In the genomic region with DNA sequence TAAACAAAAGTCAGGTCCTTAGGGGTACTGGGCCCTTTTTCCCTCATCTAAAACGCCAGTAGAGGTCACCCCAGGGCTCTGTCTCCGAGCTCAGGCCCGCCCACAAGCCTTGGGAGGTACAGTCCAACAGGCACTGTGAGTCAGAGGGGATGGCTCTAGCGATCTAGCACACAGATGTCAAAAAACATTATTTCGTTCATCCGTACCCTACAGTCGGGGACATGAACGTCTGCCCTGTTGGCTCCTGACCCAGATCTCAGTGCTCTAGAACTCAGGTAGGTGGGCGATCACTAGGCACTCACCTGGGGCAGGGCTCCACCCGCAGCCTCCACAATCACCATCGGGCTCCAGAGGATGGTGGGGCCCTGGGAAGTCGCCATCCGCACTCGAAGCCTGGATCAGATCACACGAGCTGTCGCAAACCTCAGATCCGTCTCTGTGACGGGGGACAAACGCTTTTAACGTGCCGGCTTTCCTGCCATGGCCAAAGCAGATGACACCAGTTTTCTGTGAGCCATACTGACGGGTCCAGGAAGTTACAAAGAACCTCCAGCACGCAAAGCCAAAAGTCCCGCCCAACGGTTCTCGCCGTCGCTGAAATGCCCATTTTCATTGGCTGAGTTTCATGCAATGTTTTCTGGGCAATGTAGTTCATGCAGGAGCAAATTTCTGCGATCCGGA, we compare ENCODE assay signal across 8 mouse cellular contexts. TPM values are rescaled to one million over a fixed set of nuclear protein-coding genes. Genes with fewer than 3 reads are reported as not detected.
A peak's percentile ranks its signal among the peaks of the same experiment; 100 is the strongest.
DNase-seq lines count a peak whose midpoint lies in the region; ATAC-seq and TF ChIP-seq lines count a peak whose summit lies in the region.

A gene (minus strand): TSS at position 568 of the 681 bp plus-strand sequence.

- H3K36me3 ChIP-seq in embryonic facial prominence, embryonic 15.5 days, result peaks cover 18% of the 10 kb centered on the region
- H3K36me3 ChIP-seq in limb, embryonic 14.5 days (ENCODE audit: control insufficient read depth, insufficient read depth, low read length), result peaks cover 12% of the 10 kb centered on the region
- peaks cover 19% of the 10 kb centered on the region for H3K36me3 ChIP-seq in midbrain, postnatal 0 days (ENCODE audit: insufficient read depth, low read length)

- no peaks in the 10 kb centered on the region for H3K9me3 ChIP-seq in embryonic facial prominence, embryonic 15.5 days (replicated peaks)
- no peaks in the 10 kb centered on the region for H3K9me3 ChIP-seq in limb, embryonic 14.5 days (ENCODE audit: control insufficient read depth, low read length)
- no peaks in the 10 kb centered on the region for H3K9me3 ChIP-seq in midbrain, postnatal 0 days (ENCODE audit: low read length)

- peak within 1 kb of the TSS; percentile 47 for H3K27ac ChIP-seq in bone marrow, adult 2 months (ENCODE audit: control insufficient read depth, insufficient read depth, low read depth, low read length, poor library complexity)
- H3K27ac ChIP-seq in embryonic facial prominence, embryonic 15.5 days (replicated peaks), result peak within 1 kb of the TSS; percentile 74
- H3K27ac ChIP-seq in limb, embryonic 14.5 days (replicated peaks; ENCODE audit: low read depth, low read length), result peak within 1 kb of the TSS; percentile 63; the same call in 1 of the 2 replicates
- H3K27ac ChIP-seq in midbrain, postnatal 0 days (ENCODE audit: low read depth, low read length), result peak within 1 kb of the TSS; percentile 71

- peak within 1 kb of the TSS; percentile 85 for H3K4me3 ChIP-seq in bone marrow, adult 2 months (replicated peaks; ENCODE audit: control insufficient read depth, low read depth, low read length)
- H3K4me3 ChIP-seq in embryonic facial prominence, embryonic 15.5 days (replicated peaks), result peak within 1 kb of the TSS; percentile 67
- H3K4me3 ChIP-seq in limb, embryonic 14.5 days (replicated peaks; ENCODE audit: low read length), result peak within 1 kb of the TSS; percentile 66
- H3K4me3 ChIP-seq in midbrain, postnatal 0 days (ENCODE audit: low read depth, low read length), result peak within 1 kb of the TSS; percentile 56

- H3K4me2 ChIP-seq in embryonic facial prominence, embryonic 15.5 days (replicated peaks), result peak within 1 kb of the TSS; percentile 66
- peak within 1 kb of the TSS; percentile 62 for H3K4me2 ChIP-seq in limb, embryonic 14.5 days (replicated peaks; ENCODE audit: low read depth, low read length, severe bottlenecking)
- H3K4me2 ChIP-seq in midbrain, postnatal 0 days (ENCODE audit: low read depth, low read length, poor library complexity, severe bottlenecking), result peak within 1 kb of the TSS; percentile 56

- TF ChIP-seq POLR2A in bone marrow, adult 2 months (IDR thresholded peaks at IDR 0.05; ENCODE audit: borderline replicate concordance, control insufficient read depth, low read depth, low read length), result no peak
- TF ChIP-seq POLR2A in limb, embryonic 14.5 days (IDR thresholded peaks at IDR 0.05; ENCODE audit: borderline replicate concordance, extremely low read depth, insufficient read depth, insufficient read length), result 0 out of 2 replicates have a peak, but pooled peaks have one; percentile 17

- TF ChIP-seq CTCF in bone marrow, adult 2 months (IDR thresholded peaks at IDR 0.05; ENCODE audit: control insufficient read depth, insufficient read depth, low read length), result peak; percentile 38; the same call in 1 of the 2 replicates
- TF ChIP-seq CTCF in midbrain, postnatal 0 days (IDR thresholded peaks at IDR 0.05), result peak; percentile 61

- no peaks in the 10 kb centered on the region; the same call in 1 of the 2 replicates for H3K4me1 ChIP-seq in bone marrow, adult 2 months (ENCODE audit: control insufficient read depth, insufficient read depth, low read length)
- H3K4me1 ChIP-seq in embryonic facial prominence, embryonic 15.5 days, result peaks cover 12% of the 10 kb centered on the region
- no peaks in the 10 kb centered on the region; the same call in 1 of the 2 replicates for H3K4me1 ChIP-seq in limb, embryonic 14.5 days (ENCODE audit: control insufficient read depth, insufficient read depth, low read length)
- H3K4me1 ChIP-seq in midbrain, postnatal 0 days (ENCODE audit: insufficient read depth, low read length), result 0 out of 2 replicates have a peak, but pooled peaks cover 6% of the 10 kb centered on the region

- WGBS in bone marrow, adult 2 months, result under 1% methylated on average over 30 of the region's 30 CpGs
- WGBS in embryonic facial prominence, embryonic 15.5 days, result 0% methylated on average over 30 of the region's 30 CpGs
- WGBS in limb, embryonic 14.5 days, result under 1% methylated on average over 30 of the region's 30 CpGs
- under 1% methylated on average over 30 of the region's 30 CpGs for WGBS in midbrain, postnatal 0 days

- no peaks in the 10 kb centered on the region for H3K27me3 ChIP-seq in embryonic facial prominence, embryonic 15.5 days
- no peaks in the 10 kb centered on the region for H3K27me3 ChIP-seq in limb, embryonic 14.5 days (ENCODE audit: control insufficient read depth, insufficient read depth, low read length)
- H3K27me3 ChIP-seq in midbrain, postnatal 0 days (ENCODE audit: insufficient read depth, low read length), result no peaks in the 10 kb centered on the region

- ATAC-seq in embryonic facial prominence, embryonic 15.5 days (ENCODE audit: insufficient number of reproducible peaks, low FRiP score, low TSS enrichment, low read depth), result peak; percentile 90
- peak; percentile 94 for ATAC-seq in limb, embryonic 14.5 days (ENCODE audit: low FRiP score, low read depth)
- ATAC-seq in midbrain, postnatal 0 days (ENCODE audit: low FRiP score), result peak; percentile 93

- H3K9ac ChIP-seq in embryonic facial prominence, embryonic 15.5 days, result peak within 1 kb of the TSS; percentile 60
- H3K9ac ChIP-seq in limb, embryonic 14.5 days (ENCODE audit: low read depth, low read length, severe bottlenecking), result peak within 1 kb of the TSS; percentile 77
- peak within 1 kb of the TSS; percentile 66 for H3K9ac ChIP-seq in midbrain, postnatal 0 days (replicated peaks; ENCODE audit: low read length, poor library complexity, severe bottlenecking)

- peak; percentile 91 for DNase-seq in 416B (ENCODE audit: low read depth)
- peak; percentile 92 for DNase-seq in heart, adult 8-10 months (ENCODE audit: low spot score)
- DNase-seq in kidney, adult 9 months, result peak; percentile 94
- DNase-seq in limb, embryonic 14.5 days (ENCODE audit: low spot score), result peak; percentile 89
- peak; percentile 91 for DNase-seq in midbrain, postnatal 0 days (ENCODE audit: low spot score)
- DNase-seq in spleen, postnatal 14 days (ENCODE audit: low spot score in 2 of 2), result peak; percentile 39 to 64

RNA-seq across cellular contexts. Expression of the gene that starts here (rescaled TPM):
- 3.8 and 11.1 TPM in 2 replicates for polyA plus RNA-seq in bone marrow, adult 2 months (2011; ENCODE audit: insufficient read depth, insufficient read length, low replicate concordance, missing spikeins)
- 13.3 and 13.4 TPM in 2 replicates for polyA plus RNA-seq in embryonic facial prominence, embryonic 15.5 days (2015; fragmentation: Nextera tagmentation; extraction: Ambion mirVana)
- 1 to 10 TPM; 3.2 to 4.4 (median 3.8) TPM for total RNA-seq in heart, adult 8-10 months (2022)
- polyA plus RNA-seq in limb, embryonic 14.5 days (2012; rRNA removed), result 11.7 and 12.5 TPM in 2 replicates
- 12.7 and 14.8 TPM in 2 replicates for polyA plus RNA-seq in limb, embryonic 14.5 days (2014; fragmentation: Nextera tagmentation; extraction: Ambion mirVana)
- total RNA-seq in midbrain, postnatal 0 days (2014; rRNA removed), result 18.6 and 21.1 TPM in 2 replicates
- polyA plus RNA-seq in midbrain, postnatal 0 days (2015; fragmentation: Nextera tagmentation; extraction: Ambion mirVana), result 13.5 and 14.9 TPM in 2 replicates

Comparison
In these comparisons a context has a peak if more than half of its experiments do, and no peak if none do; other contexts are left out.
1. Peak in every context shown above with its lines: DNase-seq, ATAC-seq, H3K4me3 ChIP-seq and H3K27ac ChIP-seq.